Mouse (Mus musculus) gastrocnemius, adult 18-20 months (tissue): ENCODE data around the gene Npas3. TPM values are rescaled to one million over a fixed set of nuclear protein-coding genes. Genes with fewer than 3 reads are reported as not detected.

Experiments used
- DNase-seq: peaks from one replicate; pipeline ENCODE4 v3.0.0; 2021; ENCODE audit warnings: low spot score
- total RNA-seq, 2 experiments: library from RNA; stranded (reverse); gene quantifications; 2 replicates each; pipeline ENCODE4 v1.2.3; 2021

Gene Npas3
- total RNA-seq, 2 experiments from 2014 or later: 0.07 to 0.09 TPM

- DNase-seq: no peak
These were observed 159.3 kb downstream of the Npas3 start for GRCm38 (mm10) chr12:53407776-53408175.

- DNase-seq: no peak
These were observed 161.2 kb downstream of the Npas3 start for GRCm38 (mm10) chr12:53409711-53410110.

GRCm38 (mm10) chr12:53410647-53411046 lies 162.2 kb downstream of the Npas3 start:
- no peak for DNase-seq

- no peak for DNase-seq
These were observed 167.6 kb downstream of the Npas3 start for GRCm38 (mm10) chr12:53416096-53416495.

GRCm38 (mm10) chr12:53421701-53422100 lies 173.2 kb downstream of the Npas3 start:
- DNase-seq: no peak

GRCm38 (mm10) chr12:53423631-53424030 lies 175.2 kb downstream of the Npas3 start:
- DNase-seq: no peak

GRCm38 (mm10) chr12:53426006-53426405 lies 177.5 kb downstream of the Npas3 start:
- DNase-seq: no peak

GRCm38 (mm10) chr12:53427153-53427552 lies 178.7 kb downstream of the Npas3 start:
- no peak for DNase-seq

- no peak for DNase-seq
These were observed 193.6 kb downstream of the Npas3 start for GRCm38 (mm10) chr12:53442029-53442428.

GRCm38 (mm10) chr12:53447469-53447868 lies 199.0 kb downstream of the Npas3 start:
- DNase-seq: no peak

GRCm38 (mm10) chr12:53448040-53448439 lies 199.6 kb downstream of the Npas3 start:
- no peak for DNase-seq

GRCm38 (mm10) chr12:53467549-53467948 lies 219.1 kb downstream of the Npas3 start:
- no peak for DNase-seq

- DNase-seq: no peak
These were observed 226.0 kb downstream of the Npas3 start for GRCm38 (mm10) chr12:53474486-53474885.

- no peak for DNase-seq
These were observed 236.4 kb downstream of the Npas3 start for GRCm38 (mm10) chr12:53484924-53485323.

GRCm38 (mm10) chr12:53496386-53496785 lies 247.9 kb downstream of the Npas3 start:
- DNase-seq: no peak

GRCm38 (mm10) chr12:53514885-53515284 lies 266.4 kb downstream of the Npas3 start:
- no peak for DNase-seq

GRCm38 (mm10) chr12:53519556-53519955 lies 271.1 kb downstream of the Npas3 start:
- DNase-seq: no peak

- no peak for DNase-seq
These were observed 274.2 kb downstream of the Npas3 start for GRCm38 (mm10) chr12:53522631-53523030.

- DNase-seq: no peak
These were observed 278.6 kb downstream of the Npas3 start for GRCm38 (mm10) chr12:53527046-53527445.

GRCm38 (mm10) chr12:53529345-53529744 lies 280.9 kb downstream of the Npas3 start:
- no peak for DNase-seq

GRCm38 (mm10) chr12:53536816-53537215 lies 288.3 kb downstream of the Npas3 start:
- no peak for DNase-seq

GRCm38 (mm10) chr12:53556359-53556758 lies 307.9 kb downstream of the Npas3 start:
- DNase-seq: no peak

GRCm38 (mm10) chr12:53558259-53558658 lies 309.8 kb downstream of the Npas3 start:
- no peak for DNase-seq

- DNase-seq: no peak
These were observed 318.4 kb downstream of the Npas3 start for GRCm38 (mm10) chr12:53566712-53567387.
